Mouse (Mus musculus): ENCODE data around the gene Parm1. TPM values are rescaled to one million over a fixed set of nuclear protein-coding genes. Genes with fewer than 3 reads are reported as not detected.

The Parm1 gene
- polyA plus RNA-seq, 1 experiment from 2014 or later: 0.31 TPM

GRCm38 (mm10) chr5:91518946-91519345, 1.5 kb downstream of the Parm1 start:
- Histone ChIP-seq H3K36me3 (replicated peaks; ENCODE audit: insufficient read depth, low read length) (no peaks in the 10 kb centered on the region), H3K9me3 (ENCODE audit: low read length) (no peaks in the 10 kb centered on the region), H3K4me2 (ENCODE audit: low read depth, low read length) (peak overlapping the region; percentile 80), H3K9ac (replicated peaks) (no peak overlapping the region), H3K27me3 (ENCODE audit: insufficient read depth, low read length) (peaks cover 14% of the 10 kb centered on the region), H3K4me1 (ENCODE audit: insufficient read depth) (peaks cover 9% of the 10 kb centered on the region; the same call in 1 of the 2 replicates), H3K4me3 (ENCODE audit: low read depth, low read length) (peak overlapping the region; percentile 44; the same call in 1 of the 2 replicates), H3K27ac (ENCODE audit: low read depth) (no peak overlapping the region)
- TF ChIP-seq CTCF (IDR thresholded peaks at IDR 0.05; ENCODE audit: low read depth) (no peak), EP300 (IDR thresholded peaks at IDR 0.05; ENCODE audit: low read depth) (no peak)
- WGBS (ENCODE audit: insufficient replicate concordance): 16% methylated on average over 7 of the region's 7 CpGs
- ATAC-seq: no peak
- peak; percentile 16 for DNase-seq

GRCm38 (mm10) chr5:91519521-91519920, 2.1 kb downstream of the Parm1 start:
- WGBS (ENCODE audit: insufficient replicate concordance): 35% methylated on average over 4 of the region's 4 CpGs
- Histone ChIP-seq H3K36me3 (replicated peaks; ENCODE audit: insufficient read depth, low read length) (no peaks in the 10 kb centered on the region), H3K9ac (replicated peaks) (no peak overlapping the region), H3K27me3 (ENCODE audit: insufficient read depth, low read length) (peaks cover 14% of the 10 kb centered on the region), H3K9me3 (ENCODE audit: low read length) (no peaks in the 10 kb centered on the region), H3K4me2 (ENCODE audit: low read depth, low read length) (no peak overlapping the region), H3K27ac (ENCODE audit: low read depth) (no peak overlapping the region), H3K4me1 (ENCODE audit: insufficient read depth) (peaks cover 9% of the 10 kb centered on the region; the same call in 1 of the 2 replicates), H3K4me3 (ENCODE audit: low read depth, low read length) (no peak overlapping the region)
- DNase-seq (peak; percentile 18), ATAC-seq (no peak)
- TF ChIP-seq CTCF (IDR thresholded peaks at IDR 0.05; ENCODE audit: low read depth) (no peak), EP300 (IDR thresholded peaks at IDR 0.05; ENCODE audit: low read depth) (no peak)

- no peaks in the 10 kb centered on the region for H3K9me3 ChIP-seq (ENCODE audit: low read length)
- H3K4me2 ChIP-seq (ENCODE audit: low read depth, low read length): no peak overlapping the region
- H3K9ac ChIP-seq (replicated peaks): no peak overlapping the region
- 77% methylated on average over 10 of the region's 10 CpGs for WGBS (ENCODE audit: insufficient replicate concordance)
- H3K4me1 ChIP-seq (ENCODE audit: insufficient read depth): no peaks in the 10 kb centered on the region
- no peaks in the 10 kb centered on the region for H3K36me3 ChIP-seq (replicated peaks; ENCODE audit: insufficient read depth, low read length)
- no peak overlapping the region for H3K27ac ChIP-seq (ENCODE audit: low read depth)
- TF ChIP-seq EP300 (IDR thresholded peaks at IDR 0.05; ENCODE audit: low read depth) (no peak), CTCF (IDR thresholded peaks at IDR 0.05; ENCODE audit: low read depth) (no peak)
- no peak for ATAC-seq
- no peaks in the 10 kb centered on the region for H3K27me3 ChIP-seq (ENCODE audit: insufficient read depth, low read length)
- DNase-seq: no peak
- no peak overlapping the region for H3K4me3 ChIP-seq (ENCODE audit: low read depth, low read length)
Observed at GRCm38 (mm10) chr5:91532748-91533496, 15.5 kb downstream of the Parm1 start.

GRCm38 (mm10) chr5:91559071-91559610, 41.7 kb downstream of the Parm1 start:
- Histone ChIP-seq H3K4me3 (ENCODE audit: low read depth, low read length) (no peak overlapping the region), H3K9ac (replicated peaks) (no peak overlapping the region), H3K4me2 (ENCODE audit: low read depth, low read length) (no peak overlapping the region), H3K4me1 (ENCODE audit: insufficient read depth) (no peaks in the 10 kb centered on the region), H3K27me3 (ENCODE audit: insufficient read depth, low read length) (no peaks in the 10 kb centered on the region), H3K36me3 (replicated peaks; ENCODE audit: insufficient read depth, low read length) (no peaks in the 10 kb centered on the region), H3K27ac (ENCODE audit: low read depth) (no peak overlapping the region), H3K9me3 (ENCODE audit: low read length) (no peaks in the 10 kb centered on the region)
- ATAC-seq (no peak), DNase-seq (no peak)
- no peak for TF ChIP-seq EP300 (IDR thresholded peaks at IDR 0.05; ENCODE audit: low read depth)
- TF ChIP-seq CTCF (IDR thresholded peaks at IDR 0.05; ENCODE audit: low read depth): no peak
- 78% methylated on average over 7 of the region's 7 CpGs for WGBS (ENCODE audit: insufficient replicate concordance)

GRCm38 (mm10) chr5:91559711-91560110, 42.3 kb downstream of the Parm1 start:
- DNase-seq (no peak), ATAC-seq (no peak)
- Histone ChIP-seq H3K9ac (replicated peaks) (no peak overlapping the region), H3K27ac (ENCODE audit: low read depth) (no peak overlapping the region), H3K27me3 (ENCODE audit: insufficient read depth, low read length) (no peaks in the 10 kb centered on the region), H3K36me3 (replicated peaks; ENCODE audit: insufficient read depth, low read length) (no peaks in the 10 kb centered on the region), H3K4me2 (ENCODE audit: low read depth, low read length) (no peak overlapping the region), H3K4me1 (ENCODE audit: insufficient read depth) (no peaks in the 10 kb centered on the region), H3K9me3 (ENCODE audit: low read length) (no peaks in the 10 kb centered on the region), H3K4me3 (ENCODE audit: low read depth, low read length) (no peak overlapping the region)
- no peak for TF ChIP-seq EP300 (IDR thresholded peaks at IDR 0.05; ENCODE audit: low read depth)
- TF ChIP-seq CTCF (IDR thresholded peaks at IDR 0.05; ENCODE audit: low read depth): no peak
- WGBS (ENCODE audit: insufficient replicate concordance): 66% methylated on average over 2 of the region's 2 CpGs

- H3K4me2 ChIP-seq (ENCODE audit: low read depth, low read length): no peak overlapping the region
- H3K36me3 ChIP-seq (replicated peaks; ENCODE audit: insufficient read depth, low read length): no peaks in the 10 kb centered on the region
- ATAC-seq (no peak), DNase-seq (no peak)
- H3K4me1 ChIP-seq (ENCODE audit: insufficient read depth): no peaks in the 10 kb centered on the region
- TF ChIP-seq CTCF (IDR thresholded peaks at IDR 0.05; ENCODE audit: low read depth): no peak
- no peak for TF ChIP-seq EP300 (IDR thresholded peaks at IDR 0.05; ENCODE audit: low read depth)
- no peaks in the 10 kb centered on the region for H3K27me3 ChIP-seq (ENCODE audit: insufficient read depth, low read length)
- no peak overlapping the region for H3K4me3 ChIP-seq (ENCODE audit: low read depth, low read length)
- no peaks in the 10 kb centered on the region for H3K9me3 ChIP-seq (ENCODE audit: low read length)
- 83% methylated on average over 3 of the region's 3 CpGs for WGBS (ENCODE audit: insufficient replicate concordance)
- H3K9ac ChIP-seq (replicated peaks): no peak overlapping the region
- H3K27ac ChIP-seq (ENCODE audit: low read depth): no peak overlapping the region
Observed at GRCm38 (mm10) chr5:91561394-91561793, 44.0 kb downstream of the Parm1 start.

Measured in liver, postnatal 0 days (tissue).